Mouse (Mus musculus): ENCODE measurements at regions not wholly inside any gene's neighbourhood (a gene's known extent, or its start where the extent isn't known, plus 50 kb on each side); places are given as distances from the start of the nearest gene placed in this dataset.

DNA sequence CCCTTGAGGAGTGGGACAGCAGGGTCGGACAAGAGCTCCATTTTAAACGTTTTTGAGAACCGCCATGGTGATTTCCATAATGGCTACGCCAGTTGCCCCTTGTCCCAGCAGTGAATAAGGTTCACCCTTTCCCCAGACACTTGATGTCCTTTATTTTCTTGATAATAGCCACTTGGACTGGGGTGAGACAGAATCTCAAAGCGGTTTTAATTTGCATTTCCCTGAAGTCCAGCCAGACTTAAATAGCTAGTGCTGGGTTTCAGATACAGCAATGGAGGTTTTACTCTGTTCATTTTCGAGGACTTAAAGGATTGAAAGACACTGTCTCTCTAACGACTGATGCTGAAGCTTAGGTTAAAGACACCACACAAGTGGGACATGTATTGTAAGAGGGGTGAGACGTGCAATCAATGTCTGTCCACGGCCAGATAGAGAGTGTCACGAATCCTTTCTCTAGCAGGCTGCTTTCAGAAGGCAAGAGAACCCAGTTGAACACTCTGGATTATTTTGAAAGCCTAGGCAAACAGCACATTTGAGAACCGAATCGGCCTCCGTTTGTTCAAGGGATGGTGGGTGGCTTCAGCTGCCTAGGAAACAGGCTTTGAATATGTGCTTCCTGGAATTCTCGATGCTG lies 118.8 kb upstream of the Atp1b1 start:
- Histone ChIP-seq H3K4me1 (ENCODE audit: control insufficient read depth, insufficient read depth, low read length) (no peaks in the 10 kb centered on the region), H3K4me3 (replicated peaks; ENCODE audit: low read length) (no peak overlapping the region), H3K9ac (ENCODE audit: low read depth, low read length, severe bottlenecking) (no peak overlapping the region), H3K4me2 (replicated peaks; ENCODE audit: low read depth, low read length, severe bottlenecking) (no peak overlapping the region), H3K27ac (replicated peaks; ENCODE audit: low read depth, low read length) (no peak overlapping the region), H3K27me3 (ENCODE audit: control insufficient read depth, insufficient read depth, low read length) (no peaks in the 10 kb centered on the region), H3K9me3 (ENCODE audit: control insufficient read depth, low read length) (no peaks in the 10 kb centered on the region), H3K36me3 (ENCODE audit: control insufficient read depth, insufficient read depth, low read length) (no peaks in the 10 kb centered on the region)
- DNase-seq (ENCODE audit: low spot score) (no peak), ATAC-seq (ENCODE audit: low FRiP score, low read depth) (no peak)
- TF ChIP-seq POLR2A (IDR thresholded peaks at IDR 0.05; ENCODE audit: borderline replicate concordance, extremely low read depth, insufficient read depth, insufficient read length), result no peak
- WGBS, result 82% methylated on average over 14 of the region's 14 CpGs

DNA sequence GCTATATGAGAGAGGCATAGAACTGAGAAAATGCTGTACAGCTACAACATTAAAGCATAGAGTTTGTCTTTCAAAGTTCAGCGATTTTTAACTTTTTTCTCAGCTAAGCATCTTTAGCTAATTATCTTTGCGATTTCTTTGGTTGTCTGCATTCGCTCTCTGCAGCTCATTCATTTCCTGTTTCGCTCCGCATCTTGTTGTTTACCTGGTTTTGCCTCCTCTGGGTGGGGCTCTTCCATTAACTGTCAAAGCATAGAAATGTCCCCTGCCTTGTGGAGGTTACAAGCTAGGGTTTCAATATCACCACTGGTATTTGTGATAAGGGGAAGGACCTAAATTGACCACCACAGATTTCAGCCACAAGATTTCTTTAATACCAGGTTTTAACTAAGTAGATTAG lies 115.5 kb upstream of the Atp1b1 start:
- no peak overlapping the region for H3K27ac ChIP-seq (replicated peaks; ENCODE audit: low read depth, low read length)
- no peaks in the 10 kb centered on the region for H3K27me3 ChIP-seq (ENCODE audit: control insufficient read depth, insufficient read depth, low read length)
- H3K4me1 ChIP-seq (ENCODE audit: control insufficient read depth, insufficient read depth, low read length), result no peaks in the 10 kb centered on the region
- H3K9ac ChIP-seq (ENCODE audit: low read depth, low read length, severe bottlenecking), result no peak overlapping the region
- H3K9me3 ChIP-seq (ENCODE audit: control insufficient read depth, low read length), result no peaks in the 10 kb centered on the region
- 74% methylated on average over 5 of the region's 5 CpGs for WGBS
- no peaks in the 10 kb centered on the region for H3K36me3 ChIP-seq (ENCODE audit: control insufficient read depth, insufficient read depth, low read length)
- H3K4me2 ChIP-seq (replicated peaks; ENCODE audit: low read depth, low read length, severe bottlenecking), result no peak overlapping the region
- H3K4me3 ChIP-seq (replicated peaks; ENCODE audit: low read length), result no peak overlapping the region
- DNase-seq (ENCODE audit: low spot score) (no peak), ATAC-seq (ENCODE audit: low FRiP score, low read depth) (no peak)
- no peak for TF ChIP-seq POLR2A (IDR thresholded peaks at IDR 0.05; ENCODE audit: borderline replicate concordance, extremely low read depth, insufficient read depth, insufficient read length)

DNA sequence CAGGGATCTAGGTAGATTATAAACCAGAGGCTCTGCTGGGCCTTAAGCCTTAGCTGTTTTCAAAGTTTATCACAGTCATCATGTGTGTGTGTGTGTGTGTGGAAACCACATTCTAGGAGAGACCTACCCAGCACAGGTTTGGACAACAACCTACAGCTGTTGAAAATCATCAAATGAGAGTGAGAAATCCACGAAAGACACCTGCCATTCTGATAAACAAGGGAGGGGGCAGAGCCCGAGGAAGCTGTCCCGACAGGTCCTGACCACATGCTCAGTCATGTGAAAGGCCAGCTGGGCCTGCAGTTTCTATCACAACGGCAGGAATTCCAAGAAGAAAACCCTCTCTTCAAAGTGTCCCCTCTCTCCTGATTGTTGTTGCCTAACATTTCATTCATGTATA lies 114.0 kb upstream of the Atp1b1 start:
- ATAC-seq (ENCODE audit: low FRiP score, low read depth) (no peak), DNase-seq (ENCODE audit: low spot score) (no peak)
- no peak overlapping the region for H3K27ac ChIP-seq (replicated peaks; ENCODE audit: low read depth, low read length)
- no peaks in the 10 kb centered on the region for H3K27me3 ChIP-seq (ENCODE audit: control insufficient read depth, insufficient read depth, low read length)
- H3K4me1 ChIP-seq (ENCODE audit: control insufficient read depth, insufficient read depth, low read length), result no peaks in the 10 kb centered on the region
- H3K4me2 ChIP-seq (replicated peaks; ENCODE audit: low read depth, low read length, severe bottlenecking), result no peak overlapping the region
- H3K9me3 ChIP-seq (ENCODE audit: control insufficient read depth, low read length), result no peaks in the 10 kb centered on the region
- H3K36me3 ChIP-seq (ENCODE audit: control insufficient read depth, insufficient read depth, low read length), result no peaks in the 10 kb centered on the region
- no peak overlapping the region for H3K9ac ChIP-seq (ENCODE audit: low read depth, low read length, severe bottlenecking)
- no peak for TF ChIP-seq POLR2A (IDR thresholded peaks at IDR 0.05; ENCODE audit: borderline replicate concordance, extremely low read depth, insufficient read depth, insufficient read length)
- WGBS, result 65% methylated on average over 4 of the region's 4 CpGs
- no peak overlapping the region for H3K4me3 ChIP-seq (replicated peaks; ENCODE audit: low read length)

DNA sequence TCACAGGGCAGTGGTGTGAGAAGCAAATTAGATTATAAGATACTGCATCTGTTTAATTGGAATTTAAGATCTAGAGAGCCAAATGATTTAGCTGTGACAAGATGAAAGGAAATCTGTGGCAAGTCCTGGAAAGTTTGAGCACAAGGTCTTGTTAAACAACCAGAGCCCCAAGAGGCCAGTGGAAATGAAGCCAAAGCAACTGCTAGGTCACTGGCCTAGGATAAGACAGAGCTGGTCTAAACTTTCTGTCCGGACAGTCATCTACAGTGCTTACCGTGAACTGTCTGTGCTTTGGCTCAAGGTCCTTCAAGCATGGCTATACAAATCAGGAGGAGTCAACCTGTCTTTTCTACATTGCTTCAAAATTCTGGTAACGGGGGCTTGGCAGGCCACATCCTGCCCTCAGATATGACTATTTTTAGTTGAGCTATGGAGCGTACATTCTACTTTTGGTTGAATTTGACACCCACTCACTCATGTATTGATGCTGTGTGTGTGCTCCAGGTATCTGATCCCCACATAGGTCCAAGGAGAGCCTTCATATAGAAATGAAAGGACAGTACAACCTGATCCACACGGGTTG lies 113.4 kb upstream of the Atp1b1 start:
- Histone ChIP-seq H3K4me2 (replicated peaks; ENCODE audit: low read depth, low read length, severe bottlenecking) (no peak overlapping the region), H3K36me3 (ENCODE audit: control insufficient read depth, insufficient read depth, low read length) (no peaks in the 10 kb centered on the region), H3K9ac (ENCODE audit: low read depth, low read length, severe bottlenecking) (no peak overlapping the region), H3K27me3 (ENCODE audit: control insufficient read depth, insufficient read depth, low read length) (no peaks in the 10 kb centered on the region), H3K9me3 (ENCODE audit: control insufficient read depth, low read length) (no peaks in the 10 kb centered on the region), H3K4me3 (replicated peaks; ENCODE audit: low read length) (no peak overlapping the region), H3K4me1 (ENCODE audit: control insufficient read depth, insufficient read depth, low read length) (no peaks in the 10 kb centered on the region), H3K27ac (replicated peaks; ENCODE audit: low read depth, low read length) (no peak overlapping the region)
- no peak for TF ChIP-seq POLR2A (IDR thresholded peaks at IDR 0.05; ENCODE audit: borderline replicate concordance, extremely low read depth, insufficient read depth, insufficient read length)
- no peak for DNase-seq (ENCODE audit: low spot score)
- no peak for ATAC-seq (ENCODE audit: low FRiP score, low read depth)
- WGBS, result 85% methylated on average over 5 of the region's 5 CpGs

DNA sequence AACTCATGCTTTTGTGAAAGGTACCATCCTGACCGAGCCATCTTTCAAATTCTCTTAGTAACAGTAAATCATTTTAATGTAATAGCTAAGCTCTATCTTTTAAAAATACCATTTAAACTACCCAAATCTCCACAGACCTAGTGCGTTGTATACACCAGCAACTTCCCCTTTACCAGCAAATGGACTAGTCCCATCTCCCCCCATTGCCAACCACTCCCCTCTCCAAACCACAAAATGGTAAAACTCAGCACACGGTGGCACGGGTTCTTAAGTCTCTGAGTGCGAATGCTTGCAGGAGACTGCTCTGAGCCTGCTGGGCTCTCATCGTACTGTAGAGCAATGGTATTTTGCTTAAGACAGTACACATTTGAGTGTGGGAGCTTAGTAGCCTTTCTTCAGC lies 106.7 kb upstream of the Atp1b1 start:
- H3K36me3 ChIP-seq (ENCODE audit: control insufficient read depth, insufficient read depth, low read length), result no peaks in the 10 kb centered on the region
- no peak for ATAC-seq (ENCODE audit: low FRiP score, low read depth)
- H3K27me3 ChIP-seq (ENCODE audit: control insufficient read depth, insufficient read depth, low read length), result no peaks in the 10 kb centered on the region
- TF ChIP-seq POLR2A (IDR thresholded peaks at IDR 0.05; ENCODE audit: borderline replicate concordance, extremely low read depth, insufficient read depth, insufficient read length), result no peak
- no peak overlapping the region for H3K4me2 ChIP-seq (replicated peaks; ENCODE audit: low read depth, low read length, severe bottlenecking)
- H3K4me3 ChIP-seq (replicated peaks; ENCODE audit: low read length), result no peak overlapping the region
- no peak overlapping the region for H3K27ac ChIP-seq (replicated peaks; ENCODE audit: low read depth, low read length)
- H3K9ac ChIP-seq (ENCODE audit: low read depth, low read length, severe bottlenecking), result no peak overlapping the region
- H3K9me3 ChIP-seq (ENCODE audit: control insufficient read depth, low read length), result no peaks in the 10 kb centered on the region
- H3K4me1 ChIP-seq (ENCODE audit: control insufficient read depth, insufficient read depth, low read length), result no peaks in the 10 kb centered on the region
- no peak for DNase-seq (ENCODE audit: low spot score)
- 90% methylated on average over 6 of the region's 6 CpGs for WGBS

Measured in limb, embryonic 14.5 days (tissue).